Mouse (Mus musculus): ENCODE data around the gene Klc3.

DNA sequence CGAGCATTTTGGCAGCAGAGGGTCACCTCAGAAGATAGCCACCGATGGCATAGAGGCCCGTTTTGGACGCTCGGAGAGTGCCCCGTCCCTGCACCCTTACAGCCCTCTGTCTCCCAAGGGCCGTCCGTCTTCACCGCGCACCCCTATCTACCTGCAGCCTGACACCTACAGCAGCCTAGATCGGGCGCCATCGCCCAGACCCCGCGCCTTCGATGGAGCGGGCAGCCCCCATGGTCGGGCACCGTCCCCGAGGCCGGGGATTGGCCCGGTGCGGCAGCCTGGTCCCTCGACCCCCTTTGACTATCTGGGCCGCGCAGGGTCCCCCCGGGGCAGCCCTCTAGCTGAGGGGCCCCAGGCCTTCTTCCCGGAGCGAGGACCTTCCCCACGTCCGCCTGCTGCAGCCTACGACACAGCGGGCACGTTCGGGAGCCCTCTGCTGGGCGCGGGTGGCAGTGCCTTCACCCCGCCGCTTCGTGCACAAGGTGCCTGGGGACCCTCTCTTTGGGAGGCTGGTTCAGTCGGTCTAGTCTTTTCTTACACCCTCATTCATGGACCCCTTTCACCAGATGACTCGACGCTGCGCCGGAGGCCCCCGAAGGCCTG, 34.0 kb downstream of the Klc3 start:
- TF ChIP-seq CTCF (IDR thresholded peaks at IDR 0.05; ENCODE audit: insufficient read depth, low read length), result peak; percentile 61
- no peak for TF ChIP-seq POLR2A (IDR thresholded peaks at IDR 0.05; ENCODE audit: borderline replicate concordance, extremely low read depth, low read depth, low read length)
